Mouse (Mus musculus): Measurements from ENCODE around the gene Gm14597. TPM values are rescaled to one million over a fixed set of nuclear protein-coding genes. Genes with fewer than 3 reads are reported as not detected.
"Not testable (repeated sequence)": the region's sequence is repeated elsewhere in the genome, so short reads cannot be mapped to it uniquely, and the experiment has no call there.

The Gm14597 gene
- not detected in 2 replicates for polyA plus RNA-seq (2016; fragmentation: Nextera tagmentation; extraction: Ambion mirVana)

DNA sequence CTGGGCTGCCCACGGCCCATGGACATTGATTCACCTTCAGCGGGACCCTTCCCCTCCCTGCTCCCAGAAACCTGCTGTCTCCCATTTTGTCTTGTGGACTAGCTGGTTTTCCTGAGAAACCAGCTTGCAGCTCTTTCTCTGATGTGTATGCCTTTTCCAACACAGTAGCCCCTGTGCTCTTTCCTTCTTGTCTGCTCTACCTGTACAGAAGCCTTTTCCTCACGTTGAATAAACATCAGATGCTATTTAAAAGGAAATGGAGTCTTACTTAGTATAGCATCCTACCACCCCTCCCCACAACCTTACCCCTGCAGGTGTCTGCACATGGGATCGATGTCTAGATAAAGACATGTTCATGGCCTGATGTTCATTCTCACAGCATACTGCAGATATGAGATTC, at the start of gene Gm14597:
Gene Gm14597 (minus strand): TSS at position 101 of the 400 bp plus-strand sequence.
- Histone ChIP-seq H3K27ac (ENCODE audit: poor library complexity, severe bottlenecking) (peak within 1 kb of the TSS; percentile 71), H3K4me3 (peak within 1 kb of the TSS; percentile 55), H3K9ac (peak within 1 kb of the TSS; percentile 71), H3K4me2 (peak within 1 kb of the TSS; percentile 68)
- H3K4me1 ChIP-seq (replicated peaks); H3K36me3 ChIP-seq; H3K9me3 ChIP-seq (replicated peaks); ATAC-seq (ENCODE audit: insufficient number of reproducible peaks, low FRiP score); H3K27me3 ChIP-seq (replicated peaks): not testable (repeated sequence)
- 58% methylated on average over 3 of the region's 4 CpGs for WGBS

DNA sequence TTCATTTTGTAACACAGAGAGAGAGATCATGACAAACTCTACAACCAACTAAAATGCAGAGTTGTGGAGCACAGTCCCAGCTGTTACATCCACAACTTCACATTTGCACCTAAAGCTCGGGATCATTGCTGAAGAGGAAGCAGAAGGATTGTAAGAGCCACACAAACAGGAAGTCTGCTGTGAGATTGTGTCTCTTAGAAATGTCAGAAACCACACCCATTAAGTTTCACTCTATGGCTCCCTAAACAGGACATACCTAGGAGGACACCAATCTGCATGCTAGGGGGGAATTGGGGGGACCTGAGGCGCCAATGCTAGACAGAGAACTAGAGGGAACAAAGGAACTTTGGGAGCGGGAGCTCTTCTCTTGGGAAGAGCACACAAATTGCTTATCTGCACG, 44.1 kb upstream of the Gm14597 start:
- H3K4me3 ChIP-seq; H3K36me3 ChIP-seq; H3K4me1 ChIP-seq (replicated peaks); H3K9me3 ChIP-seq (replicated peaks); ATAC-seq (ENCODE audit: insufficient number of reproducible peaks, low FRiP score); H3K9ac ChIP-seq; H3K27me3 ChIP-seq (replicated peaks); H3K27ac ChIP-seq (ENCODE audit: poor library complexity, severe bottlenecking); H3K4me2 ChIP-seq: not testable (repeated sequence)
- 51% methylated on average over 4 of the region's 4 CpGs for WGBS

DNA sequence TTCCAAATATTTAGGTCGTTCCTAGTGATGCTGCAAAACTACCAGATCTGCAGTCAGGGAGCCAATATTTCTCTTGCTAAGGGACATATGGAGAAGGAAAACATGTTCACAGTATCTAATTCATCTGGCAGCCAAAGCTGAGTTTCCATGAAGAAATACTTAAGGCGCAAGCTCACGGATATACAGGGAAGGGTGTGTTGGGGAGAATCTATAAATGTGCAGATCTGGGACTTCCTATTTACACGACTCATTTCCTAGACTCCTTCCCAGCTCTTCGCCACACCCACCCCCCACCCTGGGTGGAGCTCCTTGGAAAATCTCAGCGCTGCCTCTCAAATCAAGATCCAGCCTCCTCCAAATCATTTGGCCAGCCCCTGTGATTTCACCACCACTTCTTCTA, 37.1 kb upstream of the Gm14597 start:
- Histone ChIP-seq H3K4me1 (replicated peaks) (no peaks in the 10 kb centered on the region), H3K36me3 (no peaks in the 10 kb centered on the region), H3K27me3 (replicated peaks) (no peaks in the 10 kb centered on the region), H3K4me2 (no peak overlapping the region), H3K27ac (ENCODE audit: poor library complexity, severe bottlenecking) (no peak overlapping the region), H3K9ac (no peak overlapping the region), H3K4me3 (no peak overlapping the region), H3K9me3 (replicated peaks) (no peaks in the 10 kb centered on the region)
- ATAC-seq (ENCODE audit: insufficient number of reproducible peaks, low FRiP score), result no peak
- 73% methylated on average over 6 of the region's 6 CpGs for WGBS

DNA sequence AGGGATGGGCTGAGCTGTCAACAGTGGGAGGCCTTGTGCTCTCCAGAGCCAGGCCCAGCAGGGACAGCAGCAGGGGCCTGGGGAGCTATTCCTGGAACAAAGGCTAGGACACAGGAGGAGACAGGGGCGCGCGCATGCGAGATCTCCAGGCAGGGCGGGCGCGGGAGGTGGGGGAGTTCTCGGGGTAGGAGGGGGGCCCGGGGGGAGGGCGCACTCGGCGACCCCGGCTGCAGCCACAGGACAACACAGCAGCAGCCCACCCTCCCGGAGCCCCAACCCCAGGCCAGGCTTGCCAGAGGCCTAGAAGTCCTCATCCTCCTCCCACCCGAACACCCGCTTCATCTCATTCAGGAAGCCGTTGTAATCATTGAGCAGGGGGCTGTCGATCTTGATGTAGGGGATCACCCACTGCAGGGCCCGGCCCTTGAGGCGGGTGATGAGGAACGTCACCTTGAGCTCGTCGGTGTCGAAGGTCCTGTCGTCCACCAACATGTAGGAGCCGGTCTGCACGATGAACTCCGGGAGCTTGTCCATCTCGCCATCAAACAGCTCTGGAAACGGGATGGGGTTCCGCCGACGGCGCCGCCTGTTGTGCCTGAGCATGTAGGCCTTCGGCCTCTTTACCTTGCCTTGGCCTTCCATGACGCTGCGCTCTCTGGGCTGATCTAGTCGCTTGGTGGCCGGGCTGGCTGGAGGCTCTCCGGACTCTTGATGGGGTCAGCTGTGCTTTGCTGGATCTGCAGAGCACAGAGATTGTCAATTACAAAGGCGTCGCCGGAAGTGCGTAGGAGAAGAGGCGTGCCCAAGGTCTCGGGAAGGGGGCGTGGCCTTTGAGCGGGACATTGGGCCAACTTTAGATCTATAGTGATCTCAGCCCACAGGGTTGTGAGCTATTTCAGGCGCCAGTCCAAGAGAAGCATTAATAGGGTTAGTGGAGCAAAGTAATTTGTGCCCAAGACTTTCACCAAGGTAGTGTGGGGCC, 34.5 kb upstream of the Gm14597 start, which contains the start of gene Rtl8a:
Gene Rtl8a (minus strand): TSS at position 703 of the 982 bp plus-strand sequence.
- Histone ChIP-seq H3K4me3 (peak within 1 kb of the TSS; percentile 31), H3K27ac (ENCODE audit: poor library complexity, severe bottlenecking) (peak within 1 kb of the TSS; percentile 67), H3K4me2 (peak within 1 kb of the TSS; percentile 57)
- peak; percentile 90 for ATAC-seq (ENCODE audit: insufficient number of reproducible peaks, low FRiP score)
- not testable (repeated sequence) for H3K9me3 ChIP-seq (replicated peaks); H3K9ac ChIP-seq; H3K36me3 ChIP-seq; H3K4me1 ChIP-seq (replicated peaks); H3K27me3 ChIP-seq (replicated peaks)
- 18% methylated on average over 12 of the region's 50 CpGs for WGBS

DNA sequence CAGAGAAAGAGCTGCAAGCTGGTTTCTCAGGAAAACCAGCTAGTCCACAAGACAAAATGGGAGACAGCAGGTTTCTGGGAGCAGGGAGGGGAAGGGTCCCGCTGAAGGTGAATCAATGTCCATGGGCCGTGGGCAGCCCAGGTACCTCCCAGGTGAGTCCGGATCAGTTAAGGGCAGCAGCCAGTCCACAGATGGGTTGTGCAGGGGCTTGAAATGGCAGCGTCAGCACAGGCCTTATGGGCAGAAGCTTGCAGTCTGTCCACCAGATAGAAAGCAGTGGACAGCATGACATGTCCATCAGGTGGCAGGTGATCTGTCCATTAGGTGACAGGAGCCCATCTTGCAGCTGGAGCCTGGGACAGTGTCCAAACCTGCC, 33.8 kb upstream of the Gm14597 start:
- WGBS, result 60% methylated on average over 3 of the region's 4 CpGs
- H3K4me3 ChIP-seq, result peak overlapping the region; percentile 31
- not testable (repeated sequence) for ATAC-seq (ENCODE audit: insufficient number of reproducible peaks, low FRiP score); H3K27ac ChIP-seq (ENCODE audit: poor library complexity, severe bottlenecking); H3K36me3 ChIP-seq; H3K27me3 ChIP-seq (replicated peaks); H3K9me3 ChIP-seq (replicated peaks); H3K4me1 ChIP-seq (replicated peaks); H3K9ac ChIP-seq
- peak overlapping the region; percentile 55 for H3K4me2 ChIP-seq

DNA sequence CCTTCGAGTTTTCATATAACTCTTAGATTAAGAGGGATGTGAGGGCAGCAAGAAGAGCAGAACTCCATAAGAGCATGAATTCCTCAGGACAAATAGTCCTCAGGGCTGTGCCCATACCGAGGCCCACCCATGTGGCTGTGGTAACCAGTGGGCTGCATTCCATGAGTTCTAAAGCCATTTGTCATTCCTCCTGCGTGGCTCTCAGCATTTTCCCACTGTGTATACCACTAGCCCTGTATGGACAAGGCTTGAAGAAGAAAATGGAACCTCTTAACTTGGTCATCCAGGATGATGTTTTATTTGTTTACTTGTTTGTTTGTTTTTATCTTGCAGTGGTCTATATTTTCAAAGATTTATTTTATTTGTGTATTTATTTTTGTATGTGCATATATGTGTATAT, 29.3 kb upstream of the Gm14597 start:
- not testable (repeated sequence) for H3K36me3 ChIP-seq; H3K27me3 ChIP-seq (replicated peaks); ATAC-seq (ENCODE audit: insufficient number of reproducible peaks, low FRiP score); H3K9ac ChIP-seq; H3K4me2 ChIP-seq; H3K9me3 ChIP-seq (replicated peaks); H3K4me3 ChIP-seq; H3K27ac ChIP-seq (ENCODE audit: poor library complexity, severe bottlenecking); H3K4me1 ChIP-seq (replicated peaks)
- 54% methylated on average over 3 of the region's 3 CpGs for WGBS

DNA sequence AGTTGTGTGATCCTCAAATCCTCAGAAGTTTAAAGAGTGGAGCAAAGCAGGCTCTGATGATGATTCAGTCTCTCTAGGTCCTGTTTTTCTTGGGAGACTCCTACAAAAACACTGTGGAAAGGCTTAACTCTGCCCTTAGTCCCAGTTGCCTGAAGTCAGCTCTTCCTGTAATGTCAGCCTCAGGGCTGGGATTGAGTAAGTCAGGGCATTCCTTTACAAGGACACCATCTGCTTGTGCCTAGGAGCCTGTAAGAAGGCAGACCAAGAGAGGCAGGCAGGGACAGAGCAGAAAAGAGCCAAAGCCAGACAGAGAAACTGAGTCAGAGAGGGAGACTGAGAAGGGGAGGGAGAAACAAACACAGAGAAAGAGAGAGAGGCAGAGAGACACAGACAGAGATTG, 2.6 kb upstream of the Gm14597 start:
- H3K9me3 ChIP-seq (replicated peaks); H3K9ac ChIP-seq: not testable (repeated sequence)

DNA sequence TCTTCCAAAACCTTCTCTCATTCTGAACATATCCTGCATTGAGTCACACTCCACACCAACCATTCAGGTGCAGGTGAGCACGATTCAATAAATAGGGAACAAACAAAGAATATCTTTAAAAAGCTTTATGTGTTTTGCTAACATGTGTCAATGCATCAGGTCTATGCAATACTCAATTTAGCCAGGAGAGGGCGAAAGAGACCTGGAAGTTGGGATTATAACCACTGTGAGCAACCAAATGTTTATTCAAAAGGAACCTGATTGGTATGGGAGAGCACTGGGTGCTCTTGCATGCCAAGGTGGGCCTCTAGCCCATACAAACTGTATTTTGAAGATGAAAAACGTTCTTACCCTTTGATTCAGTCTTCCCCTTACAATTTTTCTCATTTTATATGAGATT, 1.8 kb upstream of the Gm14597 start:
- Histone ChIP-seq H3K4me1 (replicated peaks) (no peaks in the 10 kb centered on the region), H3K27me3 (replicated peaks) (no peaks in the 10 kb centered on the region), H3K9me3 (replicated peaks) (no peaks in the 10 kb centered on the region), H3K36me3 (no peaks in the 10 kb centered on the region), H3K4me3 (no peak overlapping the region), H3K4me2 (no peak overlapping the region), H3K9ac (no peak overlapping the region), H3K27ac (ENCODE audit: poor library complexity, severe bottlenecking) (no peak overlapping the region)
- ATAC-seq (ENCODE audit: insufficient number of reproducible peaks, low FRiP score), result no peak
- 6% methylated on average over 3 of the region's 3 CpGs for WGBS

More for the DNA sequence above, 2.6 kb upstream of the Gm14597 start:
- not testable (repeated sequence) for H3K4me1 ChIP-seq (replicated peaks); H3K27me3 ChIP-seq (replicated peaks); H3K4me2 ChIP-seq; H3K36me3 ChIP-seq; ATAC-seq (ENCODE audit: insufficient number of reproducible peaks, low FRiP score); H3K27ac ChIP-seq (ENCODE audit: poor library complexity, severe bottlenecking); H3K4me3 ChIP-seq

DNA sequence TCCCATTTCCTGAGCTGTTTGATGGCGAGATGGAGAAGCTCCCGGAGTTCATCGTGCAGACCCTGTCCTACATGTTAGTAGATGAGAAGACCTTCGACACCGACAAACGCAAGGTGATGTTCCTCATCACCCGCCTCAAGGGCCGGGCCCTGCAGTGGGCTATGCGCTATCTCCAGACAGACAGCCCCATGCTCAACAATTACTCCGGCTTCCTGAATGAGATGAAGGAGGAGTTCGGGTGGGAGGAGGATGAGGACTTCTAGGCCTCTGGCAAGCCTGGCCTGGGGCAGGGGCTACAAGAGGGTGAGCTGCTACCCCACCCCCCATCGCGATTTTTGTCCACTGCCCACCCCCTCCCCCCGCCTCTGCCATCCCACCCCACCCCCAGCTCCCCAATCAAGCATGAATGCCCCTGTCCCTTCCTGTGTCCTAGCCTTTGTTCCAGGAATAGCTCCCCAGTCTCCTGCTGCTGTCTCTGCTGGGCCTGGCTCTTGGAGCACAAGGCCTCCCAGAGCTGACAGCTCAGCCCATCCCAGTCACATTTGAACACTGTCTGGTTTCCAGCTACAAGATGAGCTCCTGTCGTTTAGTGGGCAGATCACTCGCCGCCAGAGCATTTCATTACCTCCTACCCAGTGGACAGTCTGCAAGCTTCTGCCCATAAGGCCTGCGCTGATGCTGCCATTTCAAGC, 511 bp downstream of the Gm14597 start:
- Histone ChIP-seq H3K9me3 (replicated peaks) (no peaks in the 10 kb centered on the region), H3K4me3 (peak overlapping the region; percentile 55), H3K4me2 (peak overlapping the region; percentile 68), H3K4me1 (replicated peaks) (no peaks in the 10 kb centered on the region), H3K27ac (ENCODE audit: poor library complexity, severe bottlenecking) (peak overlapping the region; percentile 71), H3K36me3 (no peaks in the 10 kb centered on the region), H3K27me3 (replicated peaks) (no peaks in the 10 kb centered on the region), H3K9ac (peak overlapping the region; percentile 71)
- 24% methylated on average over 17 of the region's 18 CpGs for WGBS
- ATAC-seq (ENCODE audit: insufficient number of reproducible peaks, low FRiP score), result peak; percentile 18; the same call in 1 of the 2 replicates

DNA sequence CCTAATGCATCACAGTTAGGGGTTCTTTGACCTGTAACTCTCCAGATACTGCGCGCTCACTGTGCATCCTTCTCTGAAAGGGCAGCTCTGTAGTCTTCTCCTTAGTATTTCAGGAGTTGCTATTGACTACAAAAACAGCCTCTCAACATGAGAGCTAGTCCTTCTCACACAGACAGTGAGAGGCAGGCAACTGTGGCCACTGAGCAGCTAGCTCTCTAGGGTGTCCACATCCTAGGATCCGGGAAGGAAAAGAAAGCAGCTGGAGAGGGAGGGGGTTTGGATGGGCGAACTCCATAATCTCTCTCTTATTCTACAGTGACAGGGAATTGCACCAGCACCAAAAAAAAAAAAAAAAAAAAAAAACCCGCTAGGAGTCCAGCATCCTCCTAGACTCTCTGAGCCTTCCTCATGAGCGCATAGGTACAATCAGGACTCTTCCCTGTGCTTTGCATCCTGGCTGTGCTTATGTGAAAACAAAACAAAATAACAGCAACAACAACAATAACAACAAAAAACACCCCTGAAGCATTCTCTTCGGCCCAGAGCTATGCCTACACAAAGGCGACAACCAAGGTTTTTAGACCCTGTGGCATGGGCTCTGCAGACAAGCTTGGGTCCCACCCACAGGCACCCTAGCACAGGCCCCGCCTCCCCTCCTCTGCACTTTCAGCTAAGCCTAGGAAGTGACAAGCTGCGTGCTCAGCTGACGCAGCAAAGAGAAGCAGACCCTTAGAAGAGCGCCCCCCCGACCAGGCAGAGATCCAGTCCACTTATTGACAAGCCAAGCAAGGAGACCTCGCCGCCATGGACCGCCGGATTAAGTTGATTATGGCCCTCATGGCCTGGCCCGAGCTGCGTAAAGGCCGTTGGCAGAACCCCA, 1.3 kb downstream of the Gm14597 start, which contains the start of gene Rtl8c:
Gene Rtl8c (plus strand): TSS at position 791 of the 880 bp plus-strand sequence.
- 25% methylated on average over 19 of the region's 20 CpGs for WGBS
- Histone ChIP-seq H3K36me3 (no peaks in the 10 kb centered on the region), H3K27me3 (replicated peaks) (no peaks in the 10 kb centered on the region), H3K9ac (peak within 1 kb of the TSS; percentile 71), H3K9me3 (replicated peaks) (no peaks in the 10 kb centered on the region), H3K4me2 (peak within 1 kb of the TSS; percentile 68), H3K4me3 (peak within 1 kb of the TSS; percentile 55), H3K27ac (ENCODE audit: poor library complexity, severe bottlenecking) (peak within 1 kb of the TSS; percentile 71), H3K4me1 (replicated peaks) (no peaks in the 10 kb centered on the region)
- ATAC-seq (ENCODE audit: insufficient number of reproducible peaks, low FRiP score), result peak; percentile 74; the same call in 1 of the 2 replicates

Measured in heart, embryonic 12.5 days (tissue).